Mouse (Mus musculus) hindbrain, embryonic 16.5 days (tissue): ENCODE measurements around the gene Sugp2. TPM values are rescaled to one million over a fixed set of nuclear protein-coding genes. Genes with fewer than 3 reads are reported as not detected.

Source experiments
- ATAC-seq: fragments of 200-750 bp; cut with Nextera tagmentation; 2 replicates; pipeline ENCODE4 v1.8.0; 2017; ENCODE audit warnings: moderate TSS enrichment, moderate library complexity
- H3K27ac ChIP-seq: fragments of 300-500 bp; sonication (generic); 2 replicates; pipeline ENCODE4 v1.5.1; 2014; ENCODE audit warnings: low read depth, mild to moderate bottlenecking, control low read depth, low read length, moderate library complexity
- H3K27me3 ChIP-seq: fragments of 300-500 bp; sonication (generic); replicated peaks from 2 replicates; pipeline ENCODE4 v1.6.1; 2014; ENCODE audit warnings: low read length; ENCODE audit not compliant: control insufficient read depth, insufficient read depth
- H3K36me3 ChIP-seq: fragments of 300-500 bp; sonication (generic); 2 replicates; pipeline ENCODE4 v1.6.1; 2014; ENCODE audit warnings: mild to moderate bottlenecking, low read length, moderate library complexity, mixed read lengths; ENCODE audit not compliant: control insufficient read depth, insufficient read depth
- H3K4me1 ChIP-seq: fragments of 300-500 bp; sonication (generic); 2 replicates; pipeline ENCODE4 v1.6.1; 2014; ENCODE audit warnings: low read depth, low read length; ENCODE audit not compliant: control insufficient read depth, insufficient read depth
- H3K4me2 ChIP-seq: fragments of 300-500 bp; sonication (generic); 2 replicates; pipeline ENCODE4 v1.6.1; 2014; ENCODE audit warnings: mild to moderate bottlenecking, low read length, control low read depth, moderate library complexity
- H3K4me3 ChIP-seq: fragments of 300-500 bp; sonication (generic); 2 replicates; pipeline ENCODE4 v1.5.1; 2014; ENCODE audit warnings: mild to moderate bottlenecking, low read length, control low read depth, moderate library complexity
- H3K9ac ChIP-seq: fragments of 300-500 bp; sonication (generic); 2 replicates; pipeline ENCODE4 v1.6.1; 2014; ENCODE audit warnings: low read depth, mild to moderate bottlenecking, control low read depth, low read length, moderate library complexity
- H3K9me3 ChIP-seq: fragments of 300-500 bp; sonication (generic); 2 replicates; pipeline ENCODE4 v1.6.1; 2014; ENCODE audit warnings: mild to moderate bottlenecking, low read length, moderate library complexity; ENCODE audit not compliant: control insufficient read depth
- WGBS: fragments of 180-500 bp; shearing (Covaris S2); extraction: QIAGEN DNeasy Blood & Tissue Kit; methylation state at CpG from one replicate; pipeline ENCODE4 v1.1.7; 2014; 5-methylcytosine and 5-hydroxymethylcytosine counted together
- polyA plus RNA-seq: library from polyadenylated mRNA; unstranded; fragments of >200 nt; fragmentation: Nextera tagmentation; extraction: Ambion mirVana; gene quantifications from 2 replicates; pipeline ENCODE4 v1.2.1, GENCODE M21; 2015

Gene Sugp2
- polyA plus RNA-seq, 1 experiment from 2014 or later: 85.1 TPM

GRCm38 (mm10) chr8:70282603-70283135 is 48.6 kb downstream of the Sugp2 start, which contains the start of gene Homer3:
Gene Homer3, plus strand, starts transcription at chr8:70282827.
- H3K9ac ChIP-seq: peak within 1 kb of the TSS; percentile 82

GRCm38 (mm10) chr8:70283136-70284077 is 49.4 kb downstream of the Sugp2 start:
- Histone ChIP-seq H3K9ac (peak overlapping the region; percentile 82), H3K27ac (peak overlapping the region; percentile 51; the same call in 1 of the 2 replicates), H3K4me2 (peak overlapping the region; percentile 71), H3K36me3 (0 out of 2 replicates have a peak, but pooled peaks cover 7% of the 10 kb centered on the region), H3K4me3 (peak overlapping the region; percentile 72), H3K27me3 (no peaks in the 10 kb centered on the region), H3K9me3 (no peaks in the 10 kb centered on the region), H3K4me1 (peaks cover 12% of the 10 kb centered on the region)
- ATAC-seq: peak; percentile 51
- 1% methylated on average over 35 of the region's 55 CpGs for WGBS

More at GRCm38 (mm10) chr8:70282603-70283135, 48.6 kb downstream of the Sugp2 start, which contains the start of gene Homer3:
- H3K27me3 ChIP-seq: no peaks in the 10 kb centered on the region
- peak; percentile 83 for ATAC-seq
- peak within 1 kb of the TSS; percentile 51; the same call in 1 of the 2 replicates for H3K27ac ChIP-seq
- 0 out of 2 replicates have a peak, but pooled peaks cover 7% of the 10 kb centered on the region for H3K36me3 ChIP-seq
- WGBS: under 1% methylated on average over 30 of the region's 36 CpGs
- H3K9me3 ChIP-seq: no peaks in the 10 kb centered on the region
- H3K4me2 ChIP-seq: peak within 1 kb of the TSS; percentile 71
- H3K4me3 ChIP-seq: peak within 1 kb of the TSS; percentile 72
- H3K4me1 ChIP-seq: peaks cover 12% of the 10 kb centered on the region

- 74% methylated on average over 5 of the region's 5 CpGs for WGBS
- H3K27ac ChIP-seq: no peak overlapping the region
- H3K9me3 ChIP-seq: no peaks in the 10 kb centered on the region
- H3K4me1 ChIP-seq: peaks cover 12% of the 10 kb centered on the region
- no peak overlapping the region for H3K9ac ChIP-seq
- H3K4me2 ChIP-seq: no peak overlapping the region
- H3K36me3 ChIP-seq: peaks cover 8% of the 10 kb centered on the region; the same call in 1 of the 2 replicates
- no peak for ATAC-seq
- no peaks in the 10 kb centered on the region for H3K27me3 ChIP-seq
- H3K4me3 ChIP-seq: no peak overlapping the region
Observed at GRCm38 (mm10) chr8:70284421-70284820, 50.4 kb downstream of the Sugp2 start.

DNA sequence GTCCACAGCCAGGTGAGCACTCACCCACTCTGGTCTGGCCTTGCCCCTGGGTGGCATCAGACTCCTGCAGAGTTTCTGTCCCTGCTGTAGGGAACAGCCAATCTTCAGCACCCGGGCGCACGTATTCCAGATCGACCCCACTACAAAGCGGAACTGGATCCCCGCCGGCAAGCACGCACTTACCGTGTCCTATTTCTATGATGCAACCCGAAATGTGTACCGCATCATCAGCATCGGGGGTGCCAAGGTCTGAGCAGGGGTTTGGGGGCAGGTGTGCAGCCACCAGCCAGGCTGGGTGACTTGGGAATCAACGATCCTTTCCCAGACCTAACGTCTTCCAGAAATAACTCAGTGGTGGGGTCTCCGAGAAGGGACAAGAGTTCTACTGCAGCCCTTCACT is 51.3 kb downstream of the Sugp2 start:
- no peak for ATAC-seq
- 97% methylated on average over 15 of the region's 15 CpGs for WGBS

DNA sequence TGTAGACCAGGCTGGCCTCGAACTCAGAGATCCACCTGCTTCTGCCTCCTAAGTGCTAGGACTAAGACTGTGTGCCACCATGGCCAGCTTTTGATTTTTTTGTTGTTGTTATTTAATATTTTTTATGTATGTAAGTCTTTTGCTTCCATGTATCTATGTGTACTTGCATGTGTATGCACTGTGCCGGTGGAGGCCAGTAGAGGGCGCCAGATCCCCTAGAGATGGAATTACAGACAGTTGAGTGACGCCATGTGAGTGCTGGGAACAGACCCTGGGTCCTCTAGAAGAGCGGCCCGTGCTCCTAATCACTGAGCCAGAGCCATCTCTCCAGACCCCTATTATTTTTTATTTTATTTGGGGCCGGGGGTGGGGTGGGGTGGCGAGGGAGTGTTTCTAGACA is 52.7 kb downstream of the Sugp2 start:
- Histone ChIP-seq H3K27ac (no peak overlapping the region), H3K9ac (no peak overlapping the region), H3K4me1 (peaks cover 12% of the 10 kb centered on the region), H3K36me3 (peaks cover 12% of the 10 kb centered on the region; the same call in 1 of the 2 replicates), H3K27me3 (no peaks in the 10 kb centered on the region), H3K4me3 (no peak overlapping the region), H3K9me3 (no peaks in the 10 kb centered on the region), H3K4me2 (no peak overlapping the region)
- 90% methylated on average over 8 of the region's 8 CpGs for whole genome bisulfite sequencing
- no peak for ATAC-seq

More for the DNA sequence above, 51.3 kb downstream of the Sugp2 start:
- H3K9me3 ChIP-seq: no peaks in the 10 kb centered on the region
- H3K4me2 ChIP-seq: no peak overlapping the region
- no peak overlapping the region for H3K4me3 ChIP-seq
- H3K27ac ChIP-seq: no peak overlapping the region
- peaks cover 12% of the 10 kb centered on the region; the same call in 1 of the 2 replicates for H3K36me3 ChIP-seq
- H3K9ac ChIP-seq: no peak overlapping the region
- no peaks in the 10 kb centered on the region for H3K27me3 ChIP-seq
- peaks cover 12% of the 10 kb centered on the region for H3K4me1 ChIP-seq

GRCm38 (mm10) chr8:70293988-70294405 is 60.0 kb downstream of the Sugp2 start:
- Histone ChIP-seq H3K4me2 (no peak overlapping the region), H3K4me1 (no peaks in the 10 kb centered on the region), H3K9ac (no peak overlapping the region), H3K27me3 (no peaks in the 10 kb centered on the region), H3K9me3 (no peaks in the 10 kb centered on the region), H3K4me3 (no peak overlapping the region), H3K27ac (no peak overlapping the region), H3K36me3 (peaks cover 47% of the 10 kb centered on the region)
- no peak for ATAC-seq
- WGBS: 79% methylated on average over 5 of the region's 5 CpGs

- Histone ChIP-seq H3K4me3 (no peak overlapping the region), H3K27ac (no peak overlapping the region), H3K4me1 (peaks cover 18% of the 10 kb centered on the region), H3K27me3 (no peaks in the 10 kb centered on the region), H3K4me2 (no peak overlapping the region), H3K9me3 (no peaks in the 10 kb centered on the region), H3K36me3 (peaks cover 26% of the 10 kb centered on the region), H3K9ac (no peak overlapping the region)
- no peak for ATAC-seq
- WGBS: 83% methylated on average over 3 of the region's 3 CpGs
Observed at GRCm38 (mm10) chr8:70300881-70301280, 66.9 kb downstream of the Sugp2 start.

- Histone ChIP-seq H3K27ac (peak within 1 kb of the TSS; percentile 63), H3K4me2 (peak within 1 kb of the TSS; percentile 97)
- WGBS: under 1% methylated on average over 40 of the region's 40 CpGs
Observed at GRCm38 (mm10) chr8:70302358-70302890, 68.4 kb downstream of the Sugp2 start, which contains the start of the genes Ddx49 and Cope. Gene Ddx49, minus strand, starts transcription at chr8:70302489. Gene Cope, plus strand, starts transcription at chr8:70302518.

More at GRCm38 (mm10) chr8:70302358-70302890, 68.4 kb downstream of the Sugp2 start, which contains the start of the genes Ddx49 and Cope:
- peak within 1 kb of the TSS; percentile 88 for H3K9ac ChIP-seq
- H3K27me3 ChIP-seq: no peaks in the 10 kb centered on the region
- peaks cover 21% of the 10 kb centered on the region for H3K36me3 ChIP-seq
- H3K4me1 ChIP-seq: peaks cover 18% of the 10 kb centered on the region
- peak within 1 kb of the TSS; percentile 92 for H3K4me3 ChIP-seq
- peak; percentile 94 for ATAC-seq
- no peaks in the 10 kb centered on the region for H3K9me3 ChIP-seq
